Mouse (Mus musculus) heart, embryonic 16.5 days (tissue): ENCODE measurements around the gene Tnr. TPM values are rescaled to one million over a fixed set of nuclear protein-coding genes. Genes with fewer than 3 reads are reported as not detected.
A peak's percentile ranks its signal among the peaks of the same experiment; 100 is the strongest.

Source experiments
- ATAC-seq: fragments of 200-750 bp; cut with Nextera tagmentation; replicated peaks from 2 replicates; pipeline ENCODE4 v1.8.0; 2017; ENCODE audit warnings: moderate number of reproducible peaks; ENCODE audit not compliant: insufficient read depth, low FRiP score; ENCODE audit errors: extremely low read depth
- H3K27ac ChIP-seq: fragments of 300-500 bp; sonication (generic); 2 replicates; pipeline ENCODE4 v1.5.1; 2014; ENCODE audit warnings: mild to moderate bottlenecking, low read length, control low read depth, moderate library complexity
- H3K27me3 ChIP-seq: fragments of 300-500 bp; sonication (generic); 2 replicates; pipeline ENCODE4 v1.6.1; 2014; ENCODE audit warnings: low read length, mixed read lengths; ENCODE audit not compliant: control insufficient read depth, insufficient read depth
- H3K36me3 ChIP-seq: fragments of 300-500 bp; sonication (generic); 2 replicates; pipeline ENCODE4 v1.6.1; 2014; ENCODE audit not compliant: control insufficient read depth, insufficient read depth
- H3K4me1 ChIP-seq: fragments of 300-500 bp; sonication (generic); 2 replicates; pipeline ENCODE4 v1.6.1; 2014; ENCODE audit warnings: low read length, mixed read lengths; ENCODE audit not compliant: control insufficient read depth, insufficient read depth
- H3K4me2 ChIP-seq: fragments of 300-500 bp; sonication (generic); 2 replicates; pipeline ENCODE4 v1.6.1; 2014; ENCODE audit warnings: low read depth, mild to moderate bottlenecking, control low read depth, low read length
- H3K4me3 ChIP-seq: fragments of 300-500 bp; sonication (generic); 2 replicates; pipeline ENCODE4 v1.5.1; 2014; ENCODE audit warnings: mild to moderate bottlenecking, control low read depth, low read length
- H3K9ac ChIP-seq: fragments of 300-500 bp; sonication (generic); 2 replicates; pipeline ENCODE4 v1.6.1; 2014; ENCODE audit warnings: low read length, control low read depth
- H3K9me3 ChIP-seq: fragments of 300-500 bp; sonication (generic); replicated peaks from 2 replicates; pipeline ENCODE4 v1.6.1; 2016; ENCODE audit warnings: low read length; ENCODE audit not compliant: control insufficient read depth
- WGBS: fragments of 180-500 bp; shearing (Covaris S2); extraction: QIAGEN DNeasy Blood & Tissue Kit; methylation state at CpG from one replicate; pipeline ENCODE4 v1.1.7; 2014; 5-methylcytosine and 5-hydroxymethylcytosine counted together
- polyA plus RNA-seq: library from polyadenylated mRNA; unstranded; fragments of >200 nt; fragmentation: Nextera tagmentation; extraction: Ambion mirVana; gene quantifications from 2 replicates; pipeline ENCODE4 v1.2.1, GENCODE M21; 2015

Gene Tnr
- polyA plus RNA-seq, 1 experiment from 2014 or later, result 0.32 TPM

GRCm38 (mm10) chr1:159551591-159552442 lies 28.2 kb downstream of the Tnr start:
- H3K36me3 ChIP-seq, result no peaks in the 10 kb centered on the region
- no peak overlapping the region for H3K27ac ChIP-seq
- H3K4me1 ChIP-seq, result no peaks in the 10 kb centered on the region
- no peak overlapping the region for H3K9ac ChIP-seq
- no peaks in the 10 kb centered on the region for H3K9me3 ChIP-seq
- 0 out of 2 replicates have a peak, but pooled peaks cover 3% of the 10 kb centered on the region for H3K27me3 ChIP-seq
- no peak overlapping the region for H3K4me2 ChIP-seq
- no peak overlapping the region for H3K4me3 ChIP-seq
- no peak for ATAC-seq
- WGBS, result 57% methylated on average over 17 of the region's 17 CpGs

- ATAC-seq, result no peak
- H3K4me1 ChIP-seq, result no peaks in the 10 kb centered on the region
- H3K27ac ChIP-seq, result no peak overlapping the region
- H3K27me3 ChIP-seq, result no peaks in the 10 kb centered on the region
- no peaks in the 10 kb centered on the region for H3K9me3 ChIP-seq
- WGBS, result 69% methylated on average over 3 of the region's 3 CpGs
- no peak overlapping the region for H3K4me3 ChIP-seq
- H3K9ac ChIP-seq, result no peak overlapping the region
- no peak overlapping the region for H3K4me2 ChIP-seq
- H3K36me3 ChIP-seq, result no peaks in the 10 kb centered on the region
Measured at GRCm38 (mm10) chr1:159561616-159562015, 38.0 kb downstream of the Tnr start.

GRCm38 (mm10) chr1:159565129-159565528 lies 41.6 kb downstream of the Tnr start:
- Histone ChIP-seq H3K27me3 (no peaks in the 10 kb centered on the region), H3K4me2 (no peak overlapping the region), H3K9me3 (no peaks in the 10 kb centered on the region), H3K9ac (no peak overlapping the region), H3K27ac (no peak overlapping the region), H3K36me3 (no peaks in the 10 kb centered on the region), H3K4me1 (no peaks in the 10 kb centered on the region), H3K4me3 (no peak overlapping the region)
- ATAC-seq, result no peak
- WGBS, result 91% methylated on average over 1 of the region's 1 CpGs

GRCm38 (mm10) chr1:159566046-159566445 lies 42.5 kb downstream of the Tnr start:
- Histone ChIP-seq H3K9ac (no peak overlapping the region), H3K27me3 (no peaks in the 10 kb centered on the region), H3K36me3 (no peaks in the 10 kb centered on the region), H3K4me1 (no peaks in the 10 kb centered on the region), H3K9me3 (no peaks in the 10 kb centered on the region), H3K4me2 (no peak overlapping the region), H3K27ac (no peak overlapping the region), H3K4me3 (no peak overlapping the region)
- WGBS, result 75% methylated on average over 6 of the region's 6 CpGs
- no peak for ATAC-seq

GRCm38 (mm10) chr1:159567171-159567570 lies 43.6 kb downstream of the Tnr start:
- no peak overlapping the region for H3K4me2 ChIP-seq
- H3K36me3 ChIP-seq, result no peaks in the 10 kb centered on the region
- 81% methylated on average over 7 of the region's 7 CpGs for WGBS
- no peaks in the 10 kb centered on the region for H3K9me3 ChIP-seq
- no peak overlapping the region for H3K4me3 ChIP-seq
- no peaks in the 10 kb centered on the region for H3K27me3 ChIP-seq
- H3K27ac ChIP-seq, result no peak overlapping the region
- H3K9ac ChIP-seq, result no peak overlapping the region
- ATAC-seq, result no peak
- no peaks in the 10 kb centered on the region for H3K4me1 ChIP-seq

GRCm38 (mm10) chr1:159570270-159570669 lies 46.7 kb downstream of the Tnr start:
- Histone ChIP-seq H3K4me1 (no peaks in the 10 kb centered on the region), H3K4me2 (no peak overlapping the region), H3K9me3 (no peaks in the 10 kb centered on the region), H3K4me3 (no peak overlapping the region), H3K36me3 (no peaks in the 10 kb centered on the region), H3K9ac (no peak overlapping the region), H3K27me3 (no peaks in the 10 kb centered on the region), H3K27ac (peak overlapping the region; percentile 11; the same call in 1 of the 2 replicates)
- WGBS, result 29% methylated on average over 8 of the region's 8 CpGs
- peak; percentile 55 for ATAC-seq

GRCm38 (mm10) chr1:159570831-159571230 lies 47.3 kb downstream of the Tnr start:
- Histone ChIP-seq H3K4me2 (no peak overlapping the region), H3K27ac (no peak overlapping the region), H3K9me3 (no peaks in the 10 kb centered on the region), H3K36me3 (no peaks in the 10 kb centered on the region), H3K27me3 (no peaks in the 10 kb centered on the region), H3K4me3 (no peak overlapping the region), H3K4me1 (no peaks in the 10 kb centered on the region), H3K9ac (no peak overlapping the region)
- WGBS, result 63% methylated on average over 2 of the region's 2 CpGs
- no peak for ATAC-seq

GRCm38 (mm10) chr1:159571951-159572350 lies 48.4 kb downstream of the Tnr start:
- ATAC-seq, result no peak
- 90% methylated on average over 3 of the region's 3 CpGs for WGBS
- no peaks in the 10 kb centered on the region for H3K36me3 ChIP-seq
- H3K27me3 ChIP-seq, result no peaks in the 10 kb centered on the region
- H3K27ac ChIP-seq, result no peak overlapping the region
- no peaks in the 10 kb centered on the region for H3K4me1 ChIP-seq
- H3K9me3 ChIP-seq, result no peaks in the 10 kb centered on the region
- H3K9ac ChIP-seq, result no peak overlapping the region
- no peak overlapping the region for H3K4me2 ChIP-seq
- H3K4me3 ChIP-seq, result no peak overlapping the region

GRCm38 (mm10) chr1:159573116-159573515 lies 49.5 kb downstream of the Tnr start:
- Histone ChIP-seq H3K4me3 (no peak overlapping the region), H3K4me1 (no peaks in the 10 kb centered on the region), H3K36me3 (no peaks in the 10 kb centered on the region), H3K9me3 (no peaks in the 10 kb centered on the region), H3K27ac (no peak overlapping the region), H3K4me2 (no peak overlapping the region), H3K9ac (no peak overlapping the region), H3K27me3 (no peaks in the 10 kb centered on the region)
- no peak for ATAC-seq
- 78% methylated on average over 2 of the region's 2 CpGs for WGBS
